In the genomic region with DNA sequence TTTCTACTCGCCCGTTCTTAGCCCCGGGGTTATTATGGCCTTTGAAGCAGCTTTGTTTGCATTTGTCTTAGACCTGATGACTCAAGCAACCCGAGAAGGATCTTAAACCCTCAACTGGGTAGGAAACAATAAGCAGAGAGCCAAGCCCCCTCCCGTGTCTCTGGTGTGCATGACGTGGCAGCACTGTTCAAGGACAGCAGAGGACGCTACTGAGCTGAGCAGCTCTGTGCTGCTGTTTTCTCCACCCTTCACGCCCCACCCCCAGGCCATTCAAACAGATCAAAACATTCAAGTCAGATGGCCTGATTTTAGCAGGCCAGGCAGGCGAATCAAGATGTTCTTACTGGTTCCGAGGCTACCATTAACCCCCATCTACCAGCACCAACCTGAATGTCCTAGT, we compare ENCODE assay signal across 9 mouse cellular contexts.
DNase-seq lines count a peak whose midpoint lies in the region; ATAC-seq lines count a peak whose summit lies in the region.
"Had no signal": no experiment of that assay in that cellular context is flagged by ENCODE, and none has a peak within 500 bp of the region (broad histone marks: within the 10 kb centered on the region; RNA-seq: fewer than 3 reads in every experiment).

No protein-coding gene starts in this region.

- peak; percentile 2 for DNase-seq in forebrain, embryonic 14.5 days (ENCODE audit: low spot score)
- no peak for DNase-seq in forebrain, embryonic 11.5 days (ENCODE audit: low spot score)
- DNase-seq in urinary bladder, adult 18-20 months (ENCODE audit: low spot score in 2 of 2), result peak; percentile 1 to 4
- no peak for DNase-seq in urinary bladder, adult 2 months (ENCODE audit: low spot score)
- DNase-seq in layer of hippocampus, adult 9-10 months (ENCODE audit: low spot score), result peak; percentile 13
- DNase-seq in heart, postnatal 36 days, result no peak
- DNase-seq in hindbrain, embryonic 10.5 days (ENCODE audit: low spot score), result no peak

- no peak overlapping the region for H3K4me3 ChIP-seq in forebrain, embryonic 14.5 days (ENCODE audit: low read depth, low read length)
- no peak overlapping the region for H3K4me3 ChIP-seq in forebrain, embryonic 11.5 days (ENCODE audit: low read depth, low read length)
- no peak overlapping the region for H3K4me3 ChIP-seq in stomach, embryonic 16.5 days (replicated peaks; ENCODE audit: low read length)
- no peak overlapping the region for H3K4me3 ChIP-seq in hindbrain, embryonic 10.5 days
- H3K4me3 ChIP-seq: midbrain, embryonic 12.5 days had no signal

- no peaks in the 10 kb centered on the region for H3K36me3 ChIP-seq in forebrain, embryonic 14.5 days (ENCODE audit: control insufficient read depth, insufficient read depth, low read length)
- no peaks in the 10 kb centered on the region for H3K36me3 ChIP-seq in forebrain, embryonic 11.5 days (ENCODE audit: control insufficient read depth, insufficient read depth, low read length)
- no peaks in the 10 kb centered on the region for H3K36me3 ChIP-seq in stomach, embryonic 16.5 days (ENCODE audit: control insufficient read depth, insufficient read depth, low read length)
- H3K36me3 ChIP-seq in hindbrain, embryonic 10.5 days, result no peaks in the 10 kb centered on the region
- H3K36me3 ChIP-seq: midbrain, embryonic 12.5 days had no signal

- ATAC-seq in forebrain, embryonic 14.5 days, result no peak
- ATAC-seq in forebrain, embryonic 11.5 days (replicated peaks; ENCODE audit: low FRiP score), result no peak
- peak; percentile 47; the same call in 1 of the 2 replicates for ATAC-seq in stomach, embryonic 16.5 days (ENCODE audit: insufficient read depth, low FRiP score)

- H3K9ac ChIP-seq in forebrain, embryonic 14.5 days (ENCODE audit: low read length), result no peak overlapping the region
- no peak overlapping the region for H3K9ac ChIP-seq in forebrain, embryonic 11.5 days (ENCODE audit: low read length)
- H3K9ac ChIP-seq in stomach, embryonic 16.5 days (ENCODE audit: low read length), result no peak overlapping the region
- H3K9ac ChIP-seq: midbrain, embryonic 12.5 days had no signal

- no peak overlapping the region for H3K27ac ChIP-seq in forebrain, embryonic 14.5 days (ENCODE audit: low read depth, low read length)
- H3K27ac ChIP-seq in forebrain, embryonic 11.5 days (ENCODE audit: low read depth, low read length), result no peak overlapping the region
- H3K27ac ChIP-seq in stomach, embryonic 16.5 days (ENCODE audit: low read length), result no peak overlapping the region
- no peak overlapping the region for H3K27ac ChIP-seq in hindbrain, embryonic 10.5 days
- H3K27ac ChIP-seq: midbrain, embryonic 12.5 days had no signal

- intact Hi-C loops in heart, postnatal 36 days (cut with DNase I), result no loop called here

- H3K4me2 ChIP-seq in forebrain, embryonic 14.5 days (ENCODE audit: low read length), result no peak overlapping the region
- no peak overlapping the region for H3K4me2 ChIP-seq in forebrain, embryonic 11.5 days (ENCODE audit: low read depth, low read length, severe bottlenecking)
- no peak overlapping the region for H3K4me2 ChIP-seq in stomach, embryonic 16.5 days (ENCODE audit: low read depth, low read length)
- H3K4me2 ChIP-seq: midbrain, embryonic 12.5 days had no signal

- no peaks in the 10 kb centered on the region for H3K4me1 ChIP-seq in forebrain, embryonic 14.5 days (ENCODE audit: control insufficient read depth, insufficient read depth, low read length)
- H3K4me1 ChIP-seq in forebrain, embryonic 11.5 days (replicated peaks; ENCODE audit: control insufficient read depth, insufficient read depth, low read length), result no peaks in the 10 kb centered on the region
- no peaks in the 10 kb centered on the region for H3K4me1 ChIP-seq in stomach, embryonic 16.5 days (ENCODE audit: control insufficient read depth, insufficient read depth, low read length)
- no peaks in the 10 kb centered on the region for H3K4me1 ChIP-seq in hindbrain, embryonic 10.5 days (replicated peaks)
- H3K4me1 ChIP-seq: midbrain, embryonic 12.5 days had no signal

- no peaks in the 10 kb centered on the region for H3K27me3 ChIP-seq in forebrain, embryonic 14.5 days (replicated peaks; ENCODE audit: control insufficient read depth, insufficient read depth, low read length)
- H3K27me3 ChIP-seq in forebrain, embryonic 11.5 days (ENCODE audit: control insufficient read depth, insufficient read depth, low read length), result no peaks in the 10 kb centered on the region
- no peaks in the 10 kb centered on the region for H3K27me3 ChIP-seq in stomach, embryonic 16.5 days (ENCODE audit: control insufficient read depth, insufficient read depth, low read length)
- H3K27me3 ChIP-seq in hindbrain, embryonic 10.5 days (ENCODE audit: insufficient read depth, poor library complexity, severe bottlenecking), result no peaks in the 10 kb centered on the region
- H3K27me3 ChIP-seq: midbrain, embryonic 12.5 days had no signal

- H3K9me3 ChIP-seq in forebrain, embryonic 14.5 days (replicated peaks; ENCODE audit: control insufficient read depth, low read length), result no peaks in the 10 kb centered on the region
- H3K9me3 ChIP-seq in forebrain, embryonic 11.5 days (ENCODE audit: control insufficient read depth, low read length), result no peaks in the 10 kb centered on the region
- no peaks in the 10 kb centered on the region for H3K9me3 ChIP-seq in stomach, embryonic 16.5 days (replicated peaks; ENCODE audit: control insufficient read depth, low read length)
- no peaks in the 10 kb centered on the region for H3K9me3 ChIP-seq in hindbrain, embryonic 10.5 days
- H3K9me3 ChIP-seq: midbrain, embryonic 12.5 days had no signal

- 38% methylated on average over 10 of the region's 10 CpGs for WGBS in forebrain, embryonic 14.5 days
- whole genome bisulfite sequencing in forebrain, embryonic 11.5 days, result 44% methylated on average over 10 of the region's 10 CpGs
- 33% methylated on average over 10 of the region's 10 CpGs for WGBS in stomach, embryonic 16.5 days
- 50% methylated on average over 10 of the region's 10 CpGs for WGBS in hindbrain, embryonic 10.5 days

Comparison
In these comparisons a context has a peak if more than half of its experiments do, and no peak if none do; other contexts are left out.
1. DNase-seq: peak in forebrain, embryonic 14.5 days (single experiment), urinary bladder, adult 18-20 months (2 of 2) and layer of hippocampus, adult 9-10 months (single experiment); none in forebrain, embryonic 11.5 days (single experiment), urinary bladder, adult 2 months (single experiment), heart, postnatal 36 days (0 of 2) and hindbrain, embryonic 10.5 days (single experiment).